Mouse (Mus musculus): ENCODE data around the gene Mxi1. TPM values are rescaled to one million over a fixed set of nuclear protein-coding genes. Genes with fewer than 3 reads are reported as not detected.

The Mxi1 gene
- total RNA-seq, 2 experiments from 2014 or later = 62.8 to 68.6 TPM

DNA sequence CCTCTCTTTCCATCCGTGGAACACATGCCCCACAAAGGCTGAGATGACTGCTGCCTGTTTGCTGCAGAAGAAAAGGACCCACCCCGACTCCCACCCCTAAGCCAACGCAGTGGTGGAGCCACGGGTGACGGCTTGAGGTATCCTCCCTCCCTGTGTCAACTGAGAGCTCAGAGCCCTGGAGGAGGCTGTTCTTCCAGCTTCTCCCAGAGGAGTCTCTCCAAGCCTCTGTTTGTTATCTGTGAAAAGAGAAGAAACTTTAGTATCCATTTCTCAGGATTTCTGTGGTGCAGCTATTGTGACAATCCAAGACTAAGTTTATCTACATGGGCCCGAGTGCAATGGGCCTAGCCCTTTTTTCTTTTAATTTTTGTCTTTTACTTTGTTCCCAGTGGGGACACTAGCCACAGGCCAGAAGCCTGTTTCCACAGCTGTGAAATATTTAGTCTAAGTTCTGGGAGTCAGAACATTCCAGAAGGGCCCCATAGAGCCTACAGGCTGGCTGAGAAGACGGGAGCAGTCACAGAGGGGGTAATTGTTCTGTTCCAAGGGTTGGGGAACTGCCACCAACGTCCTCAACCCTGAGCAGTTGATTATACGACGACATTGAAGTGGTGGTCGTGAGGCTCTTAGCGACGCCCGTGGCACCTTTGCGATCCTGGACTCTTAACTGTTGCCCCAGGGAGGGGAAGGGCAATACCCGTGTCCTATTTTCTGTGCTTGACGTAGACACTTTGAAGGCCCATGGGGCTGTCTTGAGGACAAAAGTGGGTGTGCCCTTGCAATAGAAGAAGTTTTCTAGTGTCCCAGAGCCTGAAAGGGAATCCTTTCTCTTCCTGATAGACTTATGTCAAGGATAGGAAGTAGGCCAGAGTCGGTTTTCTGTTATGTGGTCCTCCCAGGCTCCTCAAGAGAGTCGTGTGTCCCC lies 31.6 kb upstream of the Mxi1 start:
- no peak for DNase-seq (ENCODE audit: low spot score in 2 of 2)
- H3K27ac ChIP-seq = peak overlapping the region; percentile 28; the same call in 1 of the 2 replicates
- no peak overlapping the region for H3K4me3 ChIP-seq
- no peak for TF ChIP-seq CTCF (conservative IDR thresholded peaks at IDR 0.05)

DNA sequence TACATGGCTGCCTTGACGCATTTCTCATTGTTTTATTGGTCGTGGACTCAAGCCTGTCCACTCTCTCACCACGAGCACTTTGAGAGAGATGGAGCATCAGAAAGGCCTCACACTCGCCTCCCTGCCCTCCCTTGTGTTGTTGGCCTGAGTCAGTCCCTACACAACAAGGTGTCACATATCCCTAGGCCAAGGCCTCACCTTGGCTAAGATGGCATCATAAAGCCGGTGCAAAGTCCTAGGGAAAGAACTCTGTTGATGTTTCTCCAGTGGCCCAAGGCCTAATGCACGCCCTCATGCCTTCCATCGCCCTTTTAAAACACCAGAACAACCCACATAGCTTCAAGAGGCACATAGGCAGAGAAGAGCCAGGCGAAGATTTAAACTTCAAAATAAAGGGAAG lies 30.1 kb upstream of the Mxi1 start:
- TF ChIP-seq CTCF (conservative IDR thresholded peaks at IDR 0.05) = no peak
- no peak for DNase-seq (ENCODE audit: low spot score in 2 of 2)
- no peak overlapping the region for H3K4me3 ChIP-seq
- no peak overlapping the region for H3K27ac ChIP-seq

DNA sequence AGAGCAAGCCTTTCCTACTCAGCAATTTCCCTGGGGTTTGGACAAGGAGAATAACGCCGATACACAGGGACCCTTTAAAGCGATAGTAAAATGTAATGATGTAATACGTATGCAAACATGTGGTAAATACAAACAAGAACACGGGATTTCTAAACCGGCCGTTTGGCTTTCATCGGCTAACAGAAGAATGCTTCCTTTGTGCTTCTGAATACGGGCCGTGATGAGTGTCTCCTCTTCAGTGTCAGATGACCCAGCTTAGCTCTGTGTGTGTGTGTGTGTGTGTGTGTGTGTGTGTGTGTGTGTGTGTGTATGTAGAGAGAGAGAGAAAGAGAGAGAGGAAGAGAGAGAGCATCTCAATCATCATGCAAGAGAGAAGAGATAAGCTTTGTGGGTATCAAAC lies 27.7 kb upstream of the Mxi1 start:
- no peak for DNase-seq (ENCODE audit: low spot score in 2 of 2)
- TF ChIP-seq CTCF (conservative IDR thresholded peaks at IDR 0.05) = no peak
- Histone ChIP-seq H3K27ac (no peak overlapping the region), H3K4me3 (no peak overlapping the region)

DNA sequence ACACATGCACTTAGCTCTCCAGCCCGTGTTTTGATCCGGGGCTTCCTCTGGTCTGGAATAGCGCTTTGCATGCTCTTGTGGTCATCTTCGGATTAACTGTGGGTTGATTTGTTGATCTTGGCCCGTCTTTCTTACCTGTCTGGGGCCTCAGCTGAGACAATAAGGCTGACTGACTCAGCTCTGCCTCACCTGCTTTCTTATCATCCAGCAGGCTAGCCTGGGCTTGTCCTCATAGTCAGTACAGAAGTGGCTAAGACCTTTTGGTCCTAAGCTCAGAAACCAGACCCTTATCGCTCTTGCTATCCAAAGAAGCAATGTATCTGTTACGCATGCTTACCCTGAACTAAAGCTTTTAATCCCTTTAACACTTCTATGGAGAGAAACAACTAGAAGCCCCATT lies 26.6 kb upstream of the Mxi1 start:
- no peak for DNase-seq (ENCODE audit: low spot score in 2 of 2)
- no peak for TF ChIP-seq CTCF (conservative IDR thresholded peaks at IDR 0.05)
- Histone ChIP-seq H3K27ac (no peak overlapping the region), H3K4me3 (no peak overlapping the region)

DNA sequence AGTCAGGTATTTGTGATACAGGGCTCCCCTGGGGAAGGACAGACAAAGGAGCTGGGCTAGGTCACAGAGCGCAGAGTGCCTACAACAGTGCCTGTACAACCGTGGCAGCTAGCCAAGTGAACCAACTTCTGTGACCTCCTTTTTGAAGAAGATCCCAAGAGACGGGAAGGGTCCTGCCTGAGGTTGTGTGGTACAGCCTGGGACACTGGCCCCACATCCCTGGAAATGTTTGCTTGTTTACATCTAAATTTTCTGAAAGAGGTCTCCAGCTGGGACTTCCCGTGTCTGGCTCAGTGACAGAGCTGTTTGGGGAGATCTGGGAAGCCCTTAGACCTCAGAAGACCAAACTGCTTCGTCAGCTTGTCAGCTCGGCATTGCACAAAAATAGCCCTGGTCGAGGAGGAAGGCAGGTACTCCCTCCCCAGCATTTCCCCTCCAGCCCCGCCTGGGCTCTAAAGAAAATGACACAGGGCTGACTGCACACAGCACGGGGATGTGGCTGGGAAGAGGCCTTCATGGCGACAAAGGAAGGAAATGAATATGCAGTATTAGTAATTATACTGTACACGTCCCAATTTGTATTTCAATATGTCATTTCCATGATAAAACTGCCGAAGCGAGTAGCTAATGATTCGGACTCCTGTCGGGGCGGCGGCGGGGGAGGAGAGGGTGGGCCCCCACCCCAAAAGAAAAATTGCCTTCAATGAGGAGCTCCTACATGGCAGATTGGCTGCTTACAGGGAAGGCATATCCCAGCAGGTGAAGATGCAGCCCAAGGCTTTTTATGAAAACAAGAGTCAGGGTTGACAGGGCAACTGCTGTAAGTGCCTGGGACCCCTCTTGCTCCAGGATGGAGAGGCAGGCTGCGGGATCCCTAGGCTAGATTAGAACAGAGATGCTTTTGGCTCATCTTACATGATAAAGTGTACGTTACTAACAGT lies 25.8 kb upstream of the Mxi1 start:
- DNase-seq (ENCODE audit: low spot score in 2 of 2) = no peak
- H3K27ac ChIP-seq = no peak overlapping the region
- TF ChIP-seq CTCF (conservative IDR thresholded peaks at IDR 0.05) = no peak
- no peak overlapping the region for H3K4me3 ChIP-seq

DNA sequence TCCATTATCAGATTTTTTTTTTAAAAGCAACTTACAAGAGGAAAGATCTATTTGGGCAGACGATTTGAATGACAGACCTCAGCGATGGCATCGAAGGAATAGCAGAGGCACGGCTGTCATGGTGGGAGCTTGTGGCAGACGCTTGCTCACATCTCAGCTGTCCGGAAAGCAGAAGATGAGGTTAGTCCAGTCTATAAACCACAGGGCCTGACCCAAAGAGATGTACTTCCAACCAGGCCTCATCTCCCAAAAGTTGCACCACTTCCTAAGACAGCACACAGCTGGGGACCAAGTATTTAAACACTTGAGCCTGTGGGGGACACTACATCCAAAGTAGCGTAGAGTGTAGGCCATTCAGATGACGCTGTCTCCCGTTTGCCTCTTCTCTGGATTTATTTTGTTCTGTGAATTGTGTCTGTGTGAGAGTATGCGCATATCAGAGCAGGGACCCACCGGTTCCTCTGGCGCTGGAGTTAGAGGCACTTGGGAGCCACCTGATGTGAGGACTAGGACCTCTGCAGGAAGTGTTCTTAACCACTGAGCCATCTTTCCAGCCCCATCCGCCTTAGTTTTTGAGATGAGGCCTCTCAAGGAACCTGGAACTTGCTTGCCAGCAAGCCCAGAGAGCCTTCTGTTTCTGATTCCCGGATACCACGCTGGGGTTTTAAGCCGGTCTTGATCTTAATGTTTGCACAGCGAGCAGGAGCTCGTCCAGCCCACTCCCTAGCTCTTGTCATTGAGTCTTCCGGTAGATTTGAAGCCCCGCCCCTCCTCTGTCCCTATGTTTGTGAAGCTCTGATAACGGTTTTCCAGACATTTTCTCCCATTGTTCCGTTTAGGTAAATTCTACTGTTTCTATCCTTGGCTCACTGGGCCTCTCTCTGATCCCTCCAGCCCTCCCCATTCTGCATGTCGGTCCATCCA lies 13.7 kb upstream of the Mxi1 start:
- TF ChIP-seq CTCF (conservative IDR thresholded peaks at IDR 0.05) = no peak
- H3K27ac ChIP-seq = no peak overlapping the region
- no peak overlapping the region for H3K4me3 ChIP-seq
- DNase-seq (ENCODE audit: low spot score in 2 of 2) = no peak

DNA sequence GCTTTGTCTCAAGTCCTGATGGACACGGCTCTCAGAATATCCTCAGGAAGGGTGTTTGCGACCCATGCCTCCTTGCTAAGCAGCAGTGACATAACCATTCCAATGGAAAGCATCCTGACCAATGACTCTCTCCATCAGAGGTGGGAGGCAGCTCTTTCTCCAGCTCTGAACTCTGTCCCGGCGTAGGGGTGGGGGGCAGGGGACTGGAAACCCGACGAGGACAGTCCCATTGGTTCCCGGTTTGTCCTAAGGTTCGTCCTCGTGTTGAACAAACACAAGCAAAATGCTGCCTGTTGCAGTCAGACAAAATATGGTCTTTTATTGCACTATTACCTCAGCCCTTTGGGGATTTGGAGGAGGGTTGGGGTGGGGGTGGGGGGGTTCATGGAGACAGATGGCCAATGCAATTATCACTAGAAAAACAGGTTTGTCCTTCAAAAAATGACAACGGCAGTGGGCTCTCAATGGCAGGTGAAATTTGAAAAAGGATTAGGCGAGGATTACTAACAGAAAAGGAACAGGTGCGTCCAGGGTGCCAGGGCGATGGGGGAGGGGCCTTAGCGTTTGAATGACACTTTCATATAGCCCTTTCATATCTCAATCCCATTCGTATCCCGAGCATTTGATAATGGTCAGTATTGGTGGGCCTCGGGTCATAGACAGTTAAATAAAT lies 11.0 kb upstream of the Mxi1 start:
- Histone ChIP-seq H3K4me3 (no peak overlapping the region), H3K27ac (no peak overlapping the region)
- no peak for TF ChIP-seq CTCF (conservative IDR thresholded peaks at IDR 0.05)
- DNase-seq (ENCODE audit: low spot score in 2 of 2) = no peak

DNA sequence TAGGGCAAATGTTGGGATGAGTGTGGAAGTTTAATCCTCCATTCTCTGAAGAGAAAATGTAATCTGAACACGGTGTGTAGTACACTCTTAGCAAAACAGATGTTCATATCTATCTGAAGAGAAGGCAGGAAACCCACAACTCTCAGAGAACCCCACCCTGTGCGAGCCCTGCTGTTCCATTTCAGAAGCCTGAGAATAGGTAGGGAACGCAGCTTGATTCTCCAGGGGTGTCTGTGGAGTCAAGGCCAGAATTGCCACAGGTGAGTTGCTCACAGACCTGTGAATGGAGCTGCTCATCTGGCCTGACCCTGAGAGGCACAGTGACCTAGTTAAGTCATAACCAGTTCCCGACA lies 10.5 kb upstream of the Mxi1 start:
- Histone ChIP-seq H3K27ac (no peak overlapping the region), H3K4me3 (no peak overlapping the region)
- TF ChIP-seq CTCF (conservative IDR thresholded peaks at IDR 0.05) = no peak
- no peak for DNase-seq (ENCODE audit: low spot score in 2 of 2)

DNA sequence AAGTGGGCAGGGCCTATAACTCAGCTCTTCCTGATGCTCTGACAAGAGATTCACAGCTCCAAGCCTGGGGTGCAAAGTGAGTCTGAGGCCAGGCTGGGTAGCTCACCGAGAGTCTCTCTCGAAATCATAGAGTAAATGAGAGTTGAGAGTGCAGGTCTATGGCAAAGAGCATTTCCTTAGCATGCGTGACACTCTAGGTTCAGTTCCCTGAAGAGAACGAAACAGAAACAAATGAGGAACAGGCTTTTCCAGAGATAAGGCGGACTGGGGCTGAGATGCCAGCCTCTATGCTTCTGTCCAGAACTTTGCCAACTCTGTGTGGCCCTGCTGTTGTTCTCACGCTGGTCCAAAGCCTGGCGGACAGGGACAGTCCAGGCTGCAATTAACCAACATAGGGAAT lies 6.9 kb upstream of the Mxi1 start:
- Histone ChIP-seq H3K27ac (no peak overlapping the region), H3K4me3 (no peak overlapping the region)
- no peak for DNase-seq (ENCODE audit: low spot score in 2 of 2)
- no peak for TF ChIP-seq CTCF (conservative IDR thresholded peaks at IDR 0.05)

DNA sequence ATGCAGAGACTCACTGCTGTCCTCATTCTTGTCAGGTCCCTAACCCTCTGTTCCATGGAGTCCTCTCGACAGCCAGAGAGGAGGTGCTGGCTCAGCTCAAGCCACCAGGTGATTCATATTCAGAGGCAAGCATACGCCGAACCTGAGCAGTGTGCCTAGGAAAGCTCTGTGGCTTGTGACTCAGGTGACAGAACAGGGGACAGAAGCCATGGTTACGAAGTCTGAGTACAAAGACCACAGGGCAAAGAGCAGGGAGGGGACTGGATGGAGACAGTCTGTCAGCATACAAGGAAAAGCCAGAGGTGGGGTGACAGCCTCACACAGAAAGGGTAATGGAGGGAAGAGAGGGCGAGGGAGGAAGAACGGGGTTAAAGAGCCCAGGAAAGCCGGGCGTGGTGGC lies 4.7 kb upstream of the Mxi1 start:
- no peak for DNase-seq (ENCODE audit: low spot score in 2 of 2)
- no peak for TF ChIP-seq CTCF (conservative IDR thresholded peaks at IDR 0.05)

DNA sequence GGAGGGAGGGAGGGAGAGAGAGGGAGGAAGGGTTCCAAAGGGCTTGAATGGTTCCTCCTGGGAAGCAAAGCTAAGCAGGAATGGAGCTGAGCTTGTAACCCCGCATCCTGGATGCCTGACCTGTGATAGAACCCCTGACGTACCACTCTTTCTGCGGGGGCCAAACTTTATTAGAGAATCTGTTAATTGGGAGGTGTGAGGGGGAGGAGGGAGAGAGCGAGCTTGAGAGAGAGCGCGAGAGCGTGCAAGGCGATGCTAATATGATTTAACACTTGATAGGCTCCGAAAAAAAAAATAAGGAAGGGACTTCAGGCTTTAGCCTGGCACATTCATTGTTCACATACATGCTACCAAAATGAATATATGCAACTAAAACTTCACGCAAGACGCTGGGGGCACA lies 3.6 kb upstream of the Mxi1 start:
- no peak for DNase-seq (ENCODE audit: low spot score in 2 of 2)
- H3K27ac ChIP-seq = no peak overlapping the region
- no peak for TF ChIP-seq CTCF (conservative IDR thresholded peaks at IDR 0.05)
- no peak overlapping the region for H3K4me3 ChIP-seq

More for the DNA sequence above, 4.7 kb upstream of the Mxi1 start:
- no peak overlapping the region for H3K27ac ChIP-seq
- H3K4me3 ChIP-seq = no peak overlapping the region

DNA sequence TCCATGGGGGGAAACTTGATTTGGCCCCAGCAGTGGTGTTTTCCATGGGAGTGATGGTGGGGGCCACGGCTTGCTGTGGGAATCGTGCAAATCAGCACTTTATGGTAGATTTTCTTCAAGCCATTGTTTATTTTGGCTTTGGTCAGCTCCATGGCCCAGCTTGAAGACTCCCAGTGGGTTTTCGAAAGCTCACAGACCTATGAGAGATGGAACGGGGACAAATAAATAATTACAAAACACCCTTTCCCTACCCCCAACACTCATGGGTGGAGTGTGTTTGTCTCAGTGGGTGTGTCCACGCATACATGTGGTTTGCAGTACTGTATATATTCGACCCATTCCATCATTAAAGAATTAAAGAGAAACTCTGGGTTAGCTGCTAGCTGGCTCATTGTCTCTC lies 3.1 kb upstream of the Mxi1 start:
- H3K27ac ChIP-seq = no peak overlapping the region
- no peak overlapping the region for H3K4me3 ChIP-seq
- no peak for DNase-seq (ENCODE audit: low spot score in 2 of 2)
- TF ChIP-seq CTCF (conservative IDR thresholded peaks at IDR 0.05) = no peak
